Mouse (Mus musculus): ENCODE measurements around the gene Pcnp. TPM values are rescaled to one million over a fixed set of nuclear protein-coding genes. Genes with fewer than 3 reads are reported as not detected.
A peak's percentile ranks its signal among the peaks of the same experiment; 100 is the strongest.
"Not testable (repeated sequence)": the region's sequence is repeated elsewhere in the genome, so short reads cannot be mapped to it uniquely, and the experiment has no call there.

Pcnp gene
- polyA plus RNA-seq, 1 experiment, result 7.3 TPM

- DNase-seq (ENCODE audit: low read depth in 1 of 2, low spot score in 2 of 2), result peak; percentile 47 to 65
- Histone ChIP-seq H3K36me3 (ENCODE audit: control insufficient read depth, insufficient read depth, low read length) (no peaks in the 10 kb centered on the region), H3K27ac (ENCODE audit: insufficient read depth, low read length) (peak overlapping the region; percentile 90), H3K4me3 (ENCODE audit: extremely low read depth, insufficient read depth, insufficient read length) (no peak overlapping the region), H3K27me3 (ENCODE audit: control insufficient read depth, insufficient read depth, low read length) (no peaks in the 10 kb centered on the region), H3K4me1 (ENCODE audit: control insufficient read depth, insufficient read depth, insufficient read length) (peaks cover 9% of the 10 kb centered on the region)
- 38% methylated on average over 7 of the region's 7 CpGs for WGBS
- TF ChIP-seq CTCF (IDR thresholded peaks at IDR 0.05; ENCODE audit: extremely low read depth, insufficient read depth, insufficient read length, insufficient replicate concordance), result no peak
- peak; percentile 21 for TF ChIP-seq POLR2A (IDR thresholded peaks at IDR 0.05; ENCODE audit: low read depth, low read length)
These were observed 32.6 kb upstream of the Pcnp start for GRCm38 (mm10) chr16:56061995-56062594.

GRCm38 (mm10) chr16:56058151-56058550 lies 28.6 kb upstream of the Pcnp start:
- Histone ChIP-seq H3K4me1 (ENCODE audit: control insufficient read depth, insufficient read depth, insufficient read length) (peaks cover 9% of the 10 kb centered on the region), H3K27ac (ENCODE audit: insufficient read depth, low read length) (no peak overlapping the region), H3K36me3 (ENCODE audit: control insufficient read depth, insufficient read depth, low read length) (no peaks in the 10 kb centered on the region), H3K4me3 (ENCODE audit: extremely low read depth, insufficient read depth, insufficient read length) (no peak overlapping the region), H3K27me3 (ENCODE audit: control insufficient read depth, insufficient read depth, low read length) (no peaks in the 10 kb centered on the region)
- WGBS, result 85% methylated on average over 10 of the region's 10 CpGs
- TF ChIP-seq POLR2A (IDR thresholded peaks at IDR 0.05; ENCODE audit: low read depth, low read length) (no peak), CTCF (IDR thresholded peaks at IDR 0.05; ENCODE audit: extremely low read depth, insufficient read depth, insufficient read length, insufficient replicate concordance) (no peak)
- no peak for DNase-seq (ENCODE audit: low read depth in 1 of 2, low spot score in 2 of 2)

- no peaks in the 10 kb centered on the region for H3K36me3 ChIP-seq (ENCODE audit: control insufficient read depth, insufficient read depth, low read length)
- DNase-seq (ENCODE audit: low read depth in 1 of 2, low spot score in 2 of 2), result no peak
- no peak for TF ChIP-seq POLR2A (IDR thresholded peaks at IDR 0.05; ENCODE audit: low read depth, low read length)
- no peak overlapping the region for H3K4me3 ChIP-seq (ENCODE audit: extremely low read depth, insufficient read depth, insufficient read length)
- WGBS, result 79% methylated on average over 7 of the region's 7 CpGs
- H3K27ac ChIP-seq (ENCODE audit: insufficient read depth, low read length), result no peak overlapping the region
- H3K27me3 ChIP-seq (ENCODE audit: control insufficient read depth, insufficient read depth, low read length), result no peaks in the 10 kb centered on the region
- H3K4me1 ChIP-seq (ENCODE audit: control insufficient read depth, insufficient read depth, insufficient read length), result peaks cover 7% of the 10 kb centered on the region; the same call in 1 of the 2 replicates
These were observed 27.5 kb upstream of the Pcnp start for GRCm38 (mm10) chr16:56056944-56057590.

- TF ChIP-seq POLR2A (IDR thresholded peaks at IDR 0.05; ENCODE audit: low read depth, low read length), result no peak
- no peak for TF ChIP-seq CTCF (IDR thresholded peaks at IDR 0.05; ENCODE audit: extremely low read depth, insufficient read depth, insufficient read length, insufficient replicate concordance)
- Histone ChIP-seq H3K4me1 (ENCODE audit: control insufficient read depth, insufficient read depth, insufficient read length) (no peaks in the 10 kb centered on the region), H3K4me3 (ENCODE audit: extremely low read depth, insufficient read depth, insufficient read length) (no peak overlapping the region), H3K27me3 (ENCODE audit: control insufficient read depth, insufficient read depth, low read length) (no peaks in the 10 kb centered on the region), H3K36me3 (ENCODE audit: control insufficient read depth, insufficient read depth, low read length) (no peaks in the 10 kb centered on the region), H3K27ac (ENCODE audit: insufficient read depth, low read length) (no peak overlapping the region)
- DNase-seq (ENCODE audit: low read depth in 1 of 2, low spot score in 2 of 2), result no peak
- WGBS, result 80% methylated on average over 3 of the region's 3 CpGs
These were observed 26.4 kb upstream of the Pcnp start for GRCm38 (mm10) chr16:56055911-56056310.

GRCm38 (mm10) chr16:56048038-56048437 lies 18.5 kb upstream of the Pcnp start, which contains the start of gene Senp7:
TSS of gene Senp7 (plus strand) at chr16:56048338.
- not testable (repeated sequence) for H3K27ac ChIP-seq (ENCODE audit: insufficient read depth, low read length); H3K36me3 ChIP-seq (ENCODE audit: control insufficient read depth, insufficient read depth, low read length); H3K4me1 ChIP-seq (ENCODE audit: control insufficient read depth, insufficient read depth, insufficient read length); DNase-seq (ENCODE audit: low read depth in 1 of 2, low spot score in 2 of 2); H3K27me3 ChIP-seq (ENCODE audit: control insufficient read depth, insufficient read depth, low read length); H3K4me3 ChIP-seq (ENCODE audit: extremely low read depth, insufficient read depth, insufficient read length)
- no CpG with 5 or more reads among the region's 4 CpGs for WGBS

GRCm38 (mm10) chr16:56038090-56038489 lies 8.6 kb upstream of the Pcnp start:
- peaks cover 4% of the 10 kb centered on the region for H3K4me1 ChIP-seq (ENCODE audit: control insufficient read depth, insufficient read depth, insufficient read length)
- H3K27me3 ChIP-seq (ENCODE audit: control insufficient read depth, insufficient read depth, low read length), result no peaks in the 10 kb centered on the region
- DNase-seq (ENCODE audit: low read depth in 1 of 2, low spot score in 2 of 2), result no peak
- 29% methylated on average over 8 of the region's 8 CpGs for WGBS
- H3K4me3 ChIP-seq (ENCODE audit: extremely low read depth, insufficient read depth, insufficient read length), result peak overlapping the region; percentile 95
- 0 out of 2 replicates have a peak, but pooled peaks cover 4% of the 10 kb centered on the region for H3K36me3 ChIP-seq (ENCODE audit: control insufficient read depth, insufficient read depth, low read length)
- peak overlapping the region; percentile 96 for H3K27ac ChIP-seq (ENCODE audit: insufficient read depth, low read length)
- TF ChIP-seq POLR2A (IDR thresholded peaks at IDR 0.05; ENCODE audit: low read depth, low read length) (no peak), CTCF (IDR thresholded peaks at IDR 0.05; ENCODE audit: extremely low read depth, insufficient read depth, insufficient read length, insufficient replicate concordance) (no peak)
